Mouse (Mus musculus): ENCODE data around the gene Gnb1l. TPM values are rescaled to one million over a fixed set of nuclear protein-coding genes. Genes with fewer than 3 reads are reported as not detected.
"Not testable (repeated sequence)": the region's sequence is repeated elsewhere in the genome, so short reads cannot be mapped to it uniquely, and the experiment has no call there.

The Gnb1l gene
- polyA plus RNA-seq, 1 experiment = 11.4 TPM

DNA sequence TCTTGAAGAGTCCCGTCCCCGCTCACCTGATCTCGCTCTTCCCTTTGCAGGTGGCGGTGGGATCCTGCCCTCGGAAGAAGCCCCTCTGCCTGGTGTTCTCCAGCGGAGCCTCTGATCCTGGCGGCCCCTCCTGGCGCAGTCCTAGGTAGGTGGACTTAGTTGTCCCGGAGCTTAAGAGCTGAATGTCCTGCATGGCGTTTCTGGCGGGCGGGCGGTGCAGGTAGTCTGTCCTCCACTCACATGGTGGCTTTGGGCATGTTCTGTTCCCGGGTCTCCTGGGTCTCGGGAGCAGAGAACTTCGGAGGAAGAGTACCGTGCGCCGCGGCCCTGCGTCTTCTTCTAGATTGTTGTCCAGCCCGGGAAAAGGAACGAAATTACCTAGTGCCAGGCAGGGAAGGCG is 483 bp downstream of the Gnb1l start:
- Histone ChIP-seq H3K9me3 (no peaks in the 10 kb centered on the region), H3K4me1 (peaks cover 40% of the 10 kb centered on the region), H3K4me3 (replicated peaks) (peak overlapping the region; percentile 94), H3K36me3 (replicated peaks; ENCODE audit: low read length) (peaks cover 28% of the 10 kb centered on the region), H3K27me3 (replicated peaks) (no peaks in the 10 kb centered on the region)
- no peak for TF ChIP-seq GATA1 (IDR thresholded peaks at IDR 0.05; ENCODE audit: borderline replicate concordance, low read length)
- no peak for TF ChIP-seq FLI1 (IDR thresholded peaks at IDR 0.05; ENCODE audit: low read length)

DNA sequence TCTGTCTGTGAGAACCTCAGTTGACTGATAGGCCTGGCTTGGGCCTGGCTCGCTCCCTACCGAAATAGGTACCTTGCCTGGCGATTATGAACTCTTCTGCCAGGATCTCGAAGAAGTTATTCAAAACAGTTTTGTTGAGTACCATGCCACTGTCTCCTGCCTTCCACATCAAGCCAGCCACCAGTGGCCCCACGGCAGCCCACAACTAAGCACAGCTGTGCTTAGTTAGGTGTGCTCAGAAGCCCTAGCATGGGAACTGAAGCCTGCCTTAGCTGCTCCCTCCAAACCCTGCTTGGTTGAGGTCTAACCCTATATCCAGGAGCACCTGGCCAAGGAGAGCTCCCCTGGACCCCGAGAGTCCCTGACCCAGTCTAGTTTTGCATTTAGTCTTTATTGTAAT is 3.0 kb downstream of the Gnb1l start:
- Histone ChIP-seq H3K27me3 (replicated peaks) (no peaks in the 10 kb centered on the region), H3K4me3 (replicated peaks) (no peak overlapping the region), H3K9me3 (no peaks in the 10 kb centered on the region), H3K36me3 (replicated peaks; ENCODE audit: low read length) (peaks cover 30% of the 10 kb centered on the region), H3K4me1 (peaks cover 40% of the 10 kb centered on the region)
- TF ChIP-seq GATA1 (IDR thresholded peaks at IDR 0.05; ENCODE audit: borderline replicate concordance, low read length) (no peak), FLI1 (IDR thresholded peaks at IDR 0.05; ENCODE audit: low read length) (no peak)

DNA sequence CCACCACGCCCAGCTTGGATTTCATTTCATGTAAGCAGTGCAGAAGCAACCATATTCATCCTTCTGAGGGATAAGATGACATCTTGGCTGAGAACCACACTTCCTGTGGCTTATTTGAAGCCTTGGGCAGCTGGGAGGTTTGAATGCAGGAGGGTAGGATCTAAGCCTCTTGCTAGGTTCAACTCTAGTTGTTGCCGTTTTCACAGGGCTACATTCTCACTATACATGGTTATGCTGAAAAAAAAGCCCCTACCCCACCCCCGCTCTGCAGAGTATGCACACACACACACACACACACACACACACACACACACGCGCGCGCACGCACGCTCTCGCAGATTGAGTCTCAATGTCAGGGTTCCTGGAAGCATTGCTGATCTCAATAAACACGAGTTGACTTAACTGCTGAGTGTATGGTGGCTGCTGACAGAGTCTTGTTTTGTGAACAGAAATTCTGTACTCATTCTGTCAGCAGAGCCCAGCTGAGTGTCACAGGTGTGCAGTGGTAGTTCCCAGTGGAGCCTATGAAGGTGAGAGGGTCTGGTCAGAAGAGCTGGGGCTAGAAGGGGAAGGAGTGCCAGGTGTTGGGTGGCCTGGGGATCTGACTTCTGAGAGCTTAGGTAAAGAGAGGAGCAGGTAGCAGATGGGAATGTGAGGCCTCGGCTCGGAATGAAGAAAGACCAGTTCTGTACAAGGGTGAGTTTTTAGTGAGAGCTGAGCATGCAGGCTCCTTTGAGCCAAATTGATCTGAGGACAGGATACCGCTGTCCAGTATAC is 5.2 kb downstream of the Gnb1l start:
- Histone ChIP-seq H3K36me3 (replicated peaks; ENCODE audit: low read length) (peaks cover 30% of the 10 kb centered on the region), H3K4me1 (peaks cover 45% of the 10 kb centered on the region), H3K9me3 (no peaks in the 10 kb centered on the region), H3K27me3 (replicated peaks) (no peaks in the 10 kb centered on the region), H3K4me3 (replicated peaks) (no peak overlapping the region)
- no peak for TF ChIP-seq GATA1 (IDR thresholded peaks at IDR 0.05; ENCODE audit: borderline replicate concordance, low read length)
- no peak for TF ChIP-seq FLI1 (IDR thresholded peaks at IDR 0.05; ENCODE audit: low read length)

DNA sequence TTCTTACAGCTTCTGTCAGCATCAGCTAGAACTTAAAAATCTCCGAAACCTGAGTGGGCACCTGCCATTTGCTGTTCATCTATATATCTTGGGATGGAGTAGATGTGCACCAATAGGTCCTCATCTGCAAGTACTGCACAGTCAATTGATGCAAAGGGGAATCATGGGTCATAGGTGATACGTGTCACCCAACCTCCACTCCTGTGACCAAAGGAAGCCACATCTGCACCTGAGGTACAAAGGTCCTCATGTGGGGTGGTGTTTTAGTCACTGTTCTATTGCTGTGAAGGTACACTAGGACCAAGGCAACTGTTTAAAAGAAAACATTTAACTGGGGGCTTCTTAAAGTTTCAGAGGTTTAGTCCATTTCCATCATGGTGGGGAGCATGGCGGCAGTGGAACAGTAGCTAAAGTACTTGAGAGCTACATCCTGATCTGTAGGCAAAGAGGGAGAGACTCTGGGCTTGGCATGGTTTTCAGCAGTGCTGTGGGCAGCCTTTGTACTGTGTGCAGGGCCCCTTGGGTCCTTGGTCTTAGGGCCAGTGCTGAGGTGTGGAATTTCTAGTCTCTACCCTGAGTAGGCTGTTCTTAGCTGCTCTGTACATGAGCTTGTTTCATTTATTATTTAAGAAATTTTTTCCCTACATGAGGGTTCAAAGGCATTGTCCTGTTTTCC is 8.1 kb downstream of the Gnb1l start:
- peaks cover 37% of the 10 kb centered on the region for H3K4me1 ChIP-seq
- no peak for TF ChIP-seq GATA1 (IDR thresholded peaks at IDR 0.05; ENCODE audit: borderline replicate concordance, low read length)
- no peak for TF ChIP-seq FLI1 (IDR thresholded peaks at IDR 0.05; ENCODE audit: low read length)
- H3K36me3 ChIP-seq (replicated peaks; ENCODE audit: low read length) = peaks cover 12% of the 10 kb centered on the region

DNA sequence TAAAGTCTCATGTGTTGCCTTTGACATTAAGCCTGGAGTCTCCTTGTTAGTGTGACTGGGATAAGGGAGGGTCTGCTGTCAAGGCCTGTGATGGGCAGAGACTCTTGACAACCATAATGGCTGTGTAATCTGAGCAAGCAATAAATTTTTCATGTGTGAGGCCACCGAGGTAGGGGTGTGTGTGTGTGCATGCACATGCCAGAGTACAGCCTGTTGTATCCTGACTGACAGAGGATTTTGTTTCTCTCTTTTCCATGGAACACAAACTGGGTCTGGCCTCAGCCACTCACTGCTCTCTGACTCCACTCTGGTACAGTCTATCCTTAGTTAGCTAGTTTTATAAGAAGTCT is 8.7 kb downstream of the Gnb1l start:
- H3K4me3 ChIP-seq (replicated peaks) = no peak overlapping the region
- TF ChIP-seq GATA1 (IDR thresholded peaks at IDR 0.05; ENCODE audit: borderline replicate concordance, low read length) (no peak), FLI1 (IDR thresholded peaks at IDR 0.05; ENCODE audit: low read length) (no peak)
- no peaks in the 10 kb centered on the region for H3K9me3 ChIP-seq
- H3K36me3 ChIP-seq (replicated peaks; ENCODE audit: low read length) = peaks cover 7% of the 10 kb centered on the region
- H3K4me1 ChIP-seq = peaks cover 37% of the 10 kb centered on the region
- no peaks in the 10 kb centered on the region for H3K27me3 ChIP-seq (replicated peaks)

More for the DNA sequence above, 8.1 kb downstream of the Gnb1l start:
- Histone ChIP-seq H3K4me3 (replicated peaks) (no peak overlapping the region), H3K9me3 (no peaks in the 10 kb centered on the region), H3K27me3 (replicated peaks) (no peaks in the 10 kb centered on the region)

DNA sequence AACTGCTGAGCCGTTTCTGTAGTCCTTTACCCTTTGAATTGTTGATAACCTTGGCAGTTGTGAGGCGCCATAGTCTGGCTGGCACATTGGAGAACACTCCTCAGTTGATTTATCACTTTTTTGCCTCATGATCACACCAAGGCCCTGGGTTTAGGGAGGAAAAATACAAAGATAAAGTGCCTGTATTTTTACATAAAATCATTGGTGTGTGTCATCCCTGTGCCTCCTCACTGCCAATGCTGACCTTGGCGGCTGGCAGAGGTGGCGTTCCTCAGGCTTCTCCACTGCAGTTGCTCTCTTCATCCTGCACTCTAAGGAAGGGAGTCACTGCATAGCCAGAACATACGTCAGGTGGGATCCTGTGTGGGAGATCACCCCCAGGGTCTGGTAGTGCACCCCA is 13.2 kb downstream of the Gnb1l start:
- no peak for TF ChIP-seq GATA1 (IDR thresholded peaks at IDR 0.05; ENCODE audit: borderline replicate concordance, low read length)
- TF ChIP-seq FLI1 (IDR thresholded peaks at IDR 0.05; ENCODE audit: low read length) = no peak
- Histone ChIP-seq H3K9me3 (no peaks in the 10 kb centered on the region), H3K4me3 (replicated peaks) (no peak overlapping the region), H3K36me3 (replicated peaks; ENCODE audit: low read length) (no peaks in the 10 kb centered on the region), H3K27me3 (replicated peaks) (no peaks in the 10 kb centered on the region), H3K4me1 (peaks cover 49% of the 10 kb centered on the region)

DNA sequence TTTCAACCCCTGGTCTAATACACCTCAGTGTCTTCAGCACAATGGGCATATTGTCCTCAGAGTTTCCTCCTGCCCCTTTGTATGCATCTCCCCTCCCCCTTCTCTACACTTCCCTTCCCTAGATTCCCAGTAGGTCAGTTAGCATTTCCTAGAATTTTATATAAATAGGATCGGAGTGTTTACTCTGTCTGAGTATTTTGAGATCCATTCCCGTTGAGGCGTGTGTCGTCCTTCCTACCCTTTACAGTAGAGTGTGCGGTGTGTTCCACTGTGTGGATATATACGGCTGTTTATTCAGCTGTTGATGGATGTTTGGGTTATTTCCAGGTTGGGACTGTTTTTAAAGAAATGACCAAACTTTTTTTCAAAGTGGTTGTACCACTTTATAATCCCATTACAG is 15.0 kb downstream of the Gnb1l start:
- peaks cover 54% of the 10 kb centered on the region for H3K4me1 ChIP-seq
- H3K4me3 ChIP-seq (replicated peaks) = no peak overlapping the region
- H3K9me3 ChIP-seq = no peaks in the 10 kb centered on the region
- H3K36me3 ChIP-seq (replicated peaks; ENCODE audit: low read length) = no peaks in the 10 kb centered on the region
- TF ChIP-seq GATA1 (IDR thresholded peaks at IDR 0.05; ENCODE audit: borderline replicate concordance, low read length) (no peak), FLI1 (IDR thresholded peaks at IDR 0.05; ENCODE audit: low read length) (no peak)
- H3K27me3 ChIP-seq (replicated peaks) = no peaks in the 10 kb centered on the region

DNA sequence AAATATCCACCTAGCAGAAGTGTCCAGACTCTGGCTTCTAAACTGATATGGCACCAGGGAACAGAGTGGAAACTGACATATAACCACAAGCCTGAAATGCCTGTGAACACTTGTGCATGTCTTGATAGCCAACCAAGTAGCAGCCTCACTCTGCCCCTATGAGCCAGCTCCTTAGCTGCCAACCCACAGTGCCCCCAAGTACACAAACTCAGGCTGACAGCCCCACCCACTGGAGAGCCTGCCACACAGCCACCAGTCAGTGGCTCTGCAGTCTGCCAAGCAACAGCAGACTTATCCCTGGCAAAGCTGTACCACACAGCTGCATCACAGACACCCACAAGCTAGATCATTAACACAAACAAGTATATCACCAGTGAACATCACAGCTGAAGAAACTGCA is 19.6 kb downstream of the Gnb1l start:
- Histone ChIP-seq H3K9me3 (no peaks in the 10 kb centered on the region), H3K4me1 (peaks cover 32% of the 10 kb centered on the region), H3K4me3 (replicated peaks) (no peak overlapping the region), H3K36me3 (replicated peaks; ENCODE audit: low read length) (no peaks in the 10 kb centered on the region), H3K27me3 (replicated peaks) (no peaks in the 10 kb centered on the region)
- no peak for TF ChIP-seq FLI1 (IDR thresholded peaks at IDR 0.05; ENCODE audit: low read length)
- TF ChIP-seq GATA1 (IDR thresholded peaks at IDR 0.05; ENCODE audit: borderline replicate concordance, low read length) = no peak

DNA sequence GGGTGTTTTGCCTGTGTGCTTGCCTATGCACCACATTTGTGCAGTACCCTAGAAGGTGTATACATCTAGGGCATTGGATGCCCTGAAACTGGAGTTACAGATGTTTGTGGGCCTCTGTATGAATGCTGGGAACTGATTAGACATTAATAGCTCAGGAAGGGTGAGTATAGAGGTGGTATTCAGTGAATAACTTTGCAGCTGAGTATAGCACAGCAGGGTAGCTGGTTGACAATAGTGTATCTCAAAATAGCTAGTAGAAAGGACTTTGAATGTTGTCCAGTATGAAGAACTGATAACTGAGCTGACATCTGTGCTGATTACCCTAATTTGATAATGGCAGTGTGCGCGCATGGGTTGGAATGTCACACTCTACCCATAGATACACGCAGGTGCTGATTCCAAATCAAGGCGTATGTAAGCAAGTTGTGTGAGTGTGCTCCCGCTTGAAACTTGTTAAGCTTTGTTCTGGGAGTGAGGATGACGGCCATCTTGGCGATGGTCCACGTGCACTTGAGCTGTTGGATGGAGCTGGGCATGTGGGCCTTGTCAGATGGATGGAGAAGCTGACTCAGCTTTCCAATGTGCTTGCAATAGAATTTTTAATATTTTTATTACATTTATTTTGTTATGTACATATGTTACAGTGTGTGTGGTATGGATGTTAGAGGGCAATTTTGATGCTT is 25.2 kb downstream of the Gnb1l start:
- Histone ChIP-seq H3K9me3 (no peaks in the 10 kb centered on the region), H3K4me1 (no peaks in the 10 kb centered on the region), H3K27me3 (replicated peaks) (no peaks in the 10 kb centered on the region), H3K4me3 (replicated peaks) (no peak overlapping the region), H3K36me3 (replicated peaks; ENCODE audit: low read length) (no peaks in the 10 kb centered on the region)
- no peak for TF ChIP-seq GATA1 (IDR thresholded peaks at IDR 0.05; ENCODE audit: borderline replicate concordance, low read length)
- no peak for TF ChIP-seq FLI1 (IDR thresholded peaks at IDR 0.05; ENCODE audit: low read length)

DNA sequence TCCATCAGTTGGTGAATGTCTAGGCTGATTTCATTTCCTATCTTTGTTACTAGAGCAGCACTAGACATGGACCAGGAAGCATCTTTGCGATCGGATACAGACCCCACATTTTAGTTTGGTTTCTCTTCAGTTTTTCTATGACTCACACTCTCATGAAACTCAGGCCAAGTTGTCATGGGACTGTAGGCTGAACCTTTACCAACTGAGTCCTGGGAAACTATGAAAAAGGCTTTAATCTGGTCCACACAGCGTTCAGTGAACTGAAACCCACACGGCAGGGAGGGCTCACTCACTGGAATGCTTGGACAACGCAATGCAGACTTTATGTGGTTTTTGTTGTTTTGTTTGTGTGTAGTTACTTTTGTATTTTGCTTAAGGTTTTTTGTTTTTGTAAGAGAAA is 30.1 kb downstream of the Gnb1l start:
- Histone ChIP-seq H3K27me3 (replicated peaks) (peaks cover 7% of the 10 kb centered on the region), H3K4me3 (replicated peaks) (no peak overlapping the region), H3K36me3 (replicated peaks; ENCODE audit: low read length) (no peaks in the 10 kb centered on the region), H3K9me3 (peaks cover 6% of the 10 kb centered on the region; the same call in 1 of the 2 replicates), H3K4me1 (no peaks in the 10 kb centered on the region)
- TF ChIP-seq GATA1 (IDR thresholded peaks at IDR 0.05; ENCODE audit: borderline replicate concordance, low read length) (no peak), FLI1 (IDR thresholded peaks at IDR 0.05; ENCODE audit: low read length) (no peak)

DNA sequence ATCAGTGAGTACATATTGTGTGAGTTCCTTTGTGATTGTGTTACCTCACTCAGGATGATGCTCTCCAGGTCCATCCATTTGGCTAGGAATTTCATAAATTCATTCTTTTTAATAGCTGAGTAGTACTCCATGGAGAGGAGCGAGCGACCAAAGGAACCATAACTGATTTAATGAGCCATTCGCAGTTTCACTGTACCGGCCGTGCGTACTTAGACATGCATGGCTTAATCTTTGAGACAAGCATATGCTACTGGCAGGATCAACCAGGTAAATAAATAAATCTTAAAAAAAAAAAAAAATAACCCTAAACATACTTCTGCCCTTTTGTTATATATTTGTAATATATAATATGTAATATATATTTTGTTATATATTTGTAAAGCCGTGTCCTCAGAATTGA is 34.5 kb downstream of the Gnb1l start:
- H3K4me3 ChIP-seq (replicated peaks); H3K9me3 ChIP-seq: not testable (repeated sequence)

More for the DNA sequence above, 34.5 kb downstream of the Gnb1l start:
- H3K27me3 ChIP-seq (replicated peaks) = peaks cover 14% of the 10 kb centered on the region
- not testable (repeated sequence) for H3K36me3 ChIP-seq (replicated peaks; ENCODE audit: low read length); H3K4me1 ChIP-seq
